Comparison of ENCODE assay signal across 17 mouse cellular contexts in genomic region chr13:110633261-110633781, GRCm38 (mm10).
"Had no signal": no experiment of that assay in that cellular context is flagged by ENCODE, and none has a peak within 500 bp of the region (broad histone marks: within the 10 kb centered on the region; RNA-seq: fewer than 3 reads in every experiment).

No protein-coding gene starts in this region.

- ATAC-seq: liver, postnatal 0 days had no signal

- H3K4me3 ChIP-seq: limb, embryonic 12.5 days; liver, embryonic 13.5 days; megakaryocyte, embryonic 14.5 days; midbrain, embryonic 12.5 days; neural tube, embryonic 15.5 days had no signal

- H3K4me2 ChIP-seq: limb, embryonic 12.5 days; liver, embryonic 13.5 days; midbrain, embryonic 12.5 days; neural tube, embryonic 15.5 days had no signal

- DNase-seq: kidney, adult 18-20 months; kidney, postnatal 10 days; kidney, postnatal 4 days; layer of hippocampus, adult 9-11 months; layer of hippocampus, postnatal 36 days; liver; liver, embryonic 13.5 days; liver, postnatal 0 days; right cerebral cortex, adult 18-20 months; thymus, adult 18-20 months; thymus, postnatal 14 days had no signal

- H3K4me1 ChIP-seq: limb, embryonic 12.5 days; liver, embryonic 13.5 days; megakaryocyte, embryonic 14.5 days; midbrain, embryonic 12.5 days; neural tube, embryonic 15.5 days had no signal

- H3K27ac ChIP-seq: limb, embryonic 12.5 days; liver, embryonic 13.5 days; macrophage; midbrain, embryonic 12.5 days; neural tube, embryonic 15.5 days; stomach, postnatal 0 days had no signal

- H3K9me3 ChIP-seq: limb, embryonic 12.5 days; liver, embryonic 13.5 days; megakaryocyte, embryonic 14.5 days; midbrain, embryonic 12.5 days; neural tube, embryonic 15.5 days had no signal

- H3K27me3 ChIP-seq: limb, embryonic 12.5 days; liver, embryonic 13.5 days; megakaryocyte, embryonic 14.5 days; midbrain, embryonic 12.5 days; neural tube, embryonic 15.5 days had no signal

- H3K9ac ChIP-seq: limb, embryonic 12.5 days; liver, embryonic 13.5 days; liver, postnatal 0 days; midbrain, embryonic 12.5 days; neural tube, embryonic 15.5 days had no signal

- H3K36me3 ChIP-seq: limb, embryonic 12.5 days; liver, embryonic 13.5 days; midbrain, embryonic 12.5 days; neural tube, embryonic 15.5 days had no signal
